Mouse (Mus musculus) left cerebral cortex, adult 8-10 months (tissue): ENCODE results near the gene Ceacam20. TPM values are rescaled to one million over a fixed set of nuclear protein-coding genes. Genes with fewer than 3 reads are reported as not detected.
"Not testable (repeated sequence)": the region's sequence is repeated elsewhere in the genome, so short reads cannot be mapped to it uniquely, and the experiment has no call there.

Experiments used
- DNase-seq, 2 experiments: peaks; one replicate each; pipeline ENCODE4 v3.0.0; 2022; ENCODE audit warnings: low spot score in 2 of 2
- total RNA-seq, 4 experiments: library from RNA; stranded (reverse); gene quantifications; 2 replicates each; pipeline ENCODE4 v1.2.4; 2022

Gene Ceacam20
- total RNA-seq: not detected

- no peak for DNase-seq
Measured at GRCm38 (mm10) chr7:19964985-19965579, at the start of gene Ceacam20. Gene Ceacam20 (plus strand): TSS chr7:19965412.

GRCm38 (mm10) chr7:19920166-19920505 lies 45.1 kb upstream of the Ceacam20 start:
- no peak for DNase-seq

- peak; percentile 64 to 73 for DNase-seq
Measured at GRCm38 (mm10) chr7:19920506-19921261, 44.5 kb upstream of the Ceacam20 start, which contains the start of gene Pvr. Gene Pvr (minus strand): TSS chr7:19921160.

- no peak for DNase-seq
Measured at GRCm38 (mm10) chr7:19923354-19923753, 41.9 kb upstream of the Ceacam20 start.

GRCm38 (mm10) chr7:19923797-19924196 lies 41.4 kb upstream of the Ceacam20 start:
- DNase-seq: no peak

- DNase-seq: no peak
Measured at GRCm38 (mm10) chr7:19925376-19925775, 39.8 kb upstream of the Ceacam20 start.

GRCm38 (mm10) chr7:19926849-19927480 lies 38.2 kb upstream of the Ceacam20 start:
- DNase-seq: no peak

- DNase-seq: no peak
Measured at GRCm38 (mm10) chr7:19928486-19928885, 36.7 kb upstream of the Ceacam20 start.

- not testable (repeated sequence) for DNase-seq
Measured at GRCm38 (mm10) chr7:19930481-19930880, 34.7 kb upstream of the Ceacam20 start.

GRCm38 (mm10) chr7:19932133-19932876 lies 32.9 kb upstream of the Ceacam20 start:
- DNase-seq: no peak

- peak; percentile 77 to 91 for DNase-seq
Measured at GRCm38 (mm10) chr7:19932877-19933809, 32.1 kb upstream of the Ceacam20 start.

GRCm38 (mm10) chr7:19935171-19935751 lies 30.0 kb upstream of the Ceacam20 start:
- no peak for DNase-seq

- DNase-seq: no peak
Measured at GRCm38 (mm10) chr7:19935961-19936360, 29.3 kb upstream of the Ceacam20 start.

- DNase-seq: no peak
Measured at GRCm38 (mm10) chr7:19937229-19937821, 27.9 kb upstream of the Ceacam20 start.

- DNase-seq: peak in 1 of 2 experiments; percentile 65
Measured at GRCm38 (mm10) chr7:19939555-19940235, 25.5 kb upstream of the Ceacam20 start.

- DNase-seq: no peak
Measured at GRCm38 (mm10) chr7:19940256-19940655, 25.0 kb upstream of the Ceacam20 start.

GRCm38 (mm10) chr7:19944709-19945108 lies 20.5 kb upstream of the Ceacam20 start:
- DNase-seq: no peak

GRCm38 (mm10) chr7:19945201-19945600 lies 20.0 kb upstream of the Ceacam20 start:
- DNase-seq: no peak

GRCm38 (mm10) chr7:19945821-19946515 lies 19.2 kb upstream of the Ceacam20 start:
- DNase-seq: no peak
